Mouse (Mus musculus) C2C12 (cell line): ENCODE measurements at regions not wholly inside any gene's neighbourhood (a gene's known extent, or its start where the extent isn't known, plus 50 kb on each side); places are given as distances from the start of the nearest gene placed in this dataset.
"Not testable (repeated sequence)": the region's sequence is repeated elsewhere in the genome, so short reads cannot be mapped to it uniquely, and the experiment has no call there.

ENCODE experiments used
- CEBPB ChIP-seq: IDR thresholded peaks from one replicate; pipeline ENCODE4 v1.6.1; 2011; ENCODE audit warnings: low read depth, mild to moderate bottlenecking, control low read depth, moderate library complexity
- CTCF ChIP-seq: IDR thresholded peaks from one replicate; pipeline ENCODE4 v1.5.1; 2011; ENCODE audit not compliant: control insufficient read depth, insufficient read depth, insufficient read length
- FOSL1 ChIP-seq: IDR thresholded peaks from one replicate; pipeline ENCODE4 v1.8.0; 2011; ENCODE audit warnings: mild to moderate bottlenecking, low read length; ENCODE audit not compliant: poor library complexity, insufficient read depth, severe bottlenecking
- MAX ChIP-seq: IDR thresholded peaks from one replicate; pipeline ENCODE4 v1.6.1; 2011; ENCODE audit warnings: mild to moderate bottlenecking, control low read depth
- USF1 ChIP-seq: IDR thresholded peaks from one replicate; pipeline ENCODE4 v1.6.1; 2011; ENCODE audit warnings: low read depth, mild to moderate bottlenecking, control low read depth, moderate library complexity

GRCm38 (mm10) chr14:52752159-52752558 lies 256.6 kb upstream of the Olfr1507 start:
- not testable (repeated sequence) for TF ChIP-seq FOSL1, MAX, USF1, CTCF, CEBPB
